Mouse (Mus musculus) small intestine, adult 2 months (tissue): Measurements from ENCODE around the gene Mkrn3. TPM values are rescaled to one million over a fixed set of nuclear protein-coding genes. Genes with fewer than 3 reads are reported as not detected.

Experiments used
- H3K27ac ChIP-seq: fragments of 200-500 bp; 2 replicates; pipeline ENCODE4 v1.5.1; 2012; ENCODE audit warnings: low read depth, low read length, control low read depth, inconsistent platforms; ENCODE audit not compliant: insufficient read depth
- H3K27me3 ChIP-seq: fragments of 200-500 bp; 2 replicates; pipeline ENCODE4 v1.6.1; 2012; ENCODE audit warnings: mild to moderate bottlenecking, moderate library complexity, low read length, inconsistent platforms; ENCODE audit not compliant: control insufficient read depth, insufficient read depth
- H3K36me3 ChIP-seq: fragments of 200-500 bp; 2 replicates; pipeline ENCODE4 v1.6.1; 2012; ENCODE audit warnings: mild to moderate bottlenecking, low read length, control low read depth, inconsistent platforms; ENCODE audit not compliant: control insufficient read depth, insufficient read depth
- H3K4me1 ChIP-seq: fragments of 200-500 bp; 2 replicates; pipeline ENCODE4 v1.6.1; 2012; ENCODE audit warnings: low read length, inconsistent platforms, mixed read lengths; ENCODE audit not compliant: control insufficient read depth, insufficient read depth, insufficient read length
- H3K4me3 ChIP-seq: fragments of 200-500 bp; 2 replicates; pipeline ENCODE4 v1.5.1; 2012; ENCODE audit warnings: low read depth, mild to moderate bottlenecking, control low read depth, inconsistent platforms, low read length, moderate library complexity
- CTCF ChIP-seq: fragments of 200-500 bp; IDR thresholded peaks from 2 replicates; pipeline ENCODE4 v1.5.1; 2012; ENCODE audit warnings: low read depth, mild to moderate bottlenecking, control low read depth, inconsistent platforms, low read length, moderate library complexity, mixed read lengths; ENCODE audit not compliant: insufficient replicate concordance, insufficient read length; ENCODE audit errors: extremely low read depth
- POLR2A ChIP-seq: fragments of 200-500 bp; IDR thresholded peaks from 2 replicates; pipeline ENCODE4 v1.6.1; 2012; ENCODE audit warnings: low read depth, mild to moderate bottlenecking, control low read depth, inconsistent platforms, low read length, moderate library complexity
- WGBS: fragments of 180-500 bp; shearing (Covaris S2); methylation state at CpG from one replicate; pipeline ENCODE4 v1.1.7; 2018; 5-methylcytosine and 5-hydroxymethylcytosine counted together
- polyA plus RNA-seq: library from polyadenylated mRNA; depleted of rRNA; stranded (reverse); fragments of >200 nt; gene quantifications from 2 replicates; pipeline ENCODE4 v1.2.3, GENCODE M21; 2012; rRNA removed

Mkrn3 gene
- 0.06 and 0.24 TPM in 2 replicates for polyA plus RNA-seq

DNA sequence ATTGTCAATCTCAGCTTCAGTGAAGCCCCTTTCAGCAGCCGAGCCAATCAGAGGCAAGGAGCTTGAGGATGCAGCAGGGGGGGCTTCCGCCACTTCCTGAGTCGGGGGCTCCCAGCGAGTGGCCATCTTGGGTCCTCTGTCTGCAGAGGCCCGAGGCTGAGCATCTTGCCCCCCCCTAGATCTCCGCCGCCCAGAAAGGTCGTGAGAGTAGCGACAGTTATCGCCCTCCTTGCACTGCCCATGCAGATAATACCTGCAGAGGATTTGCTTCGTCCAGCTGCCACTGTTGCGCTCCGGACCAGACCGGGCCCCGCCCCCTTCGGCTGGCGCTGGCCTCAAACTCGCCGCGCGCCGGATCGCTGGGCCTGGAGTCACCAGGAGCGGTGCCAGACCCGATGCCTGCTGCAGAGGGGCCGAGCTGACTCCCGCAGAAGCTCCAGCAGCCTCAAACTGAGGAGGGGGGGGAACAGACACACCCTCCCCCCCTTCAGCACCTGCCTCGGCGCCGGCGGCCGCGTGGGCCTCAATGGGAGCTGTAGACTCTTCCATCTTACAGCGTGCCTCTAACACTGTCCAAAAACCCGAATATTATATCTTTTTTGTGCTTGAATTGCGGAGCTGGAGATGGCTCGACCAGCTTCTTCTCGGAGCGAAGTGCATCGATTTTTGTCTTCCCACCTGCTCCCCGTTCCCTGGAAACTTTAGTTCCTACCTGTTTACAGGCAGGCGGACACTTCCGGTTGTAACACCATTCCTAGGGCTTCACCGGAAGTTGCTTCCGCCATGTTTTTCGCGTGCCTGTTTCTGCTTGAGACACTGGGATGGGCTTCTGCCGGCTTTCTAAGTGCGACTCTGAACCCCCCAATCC lies at the start of gene Mkrn3:
Gene Mkrn3, minus strand, starts transcription at position 647 of the 868 bp plus-strand sequence.
- TF ChIP-seq CTCF (no peak), POLR2A (no peak; the same call in 1 of the 2 replicates)
- peak within 1 kb of the TSS; percentile 69 for H3K4me3 ChIP-seq
- no peaks in the 10 kb centered on the region for H3K36me3 ChIP-seq
- H3K27ac ChIP-seq = no peak within 1 kb of the TSS
- no peaks in the 10 kb centered on the region for H3K27me3 ChIP-seq
- 34% methylated on average over 49 of the region's 49 CpGs for WGBS
- no peaks in the 10 kb centered on the region; the same call in 1 of the 2 replicates for H3K4me1 ChIP-seq

- 21% methylated on average over 82 of the region's 82 CpGs for WGBS
- Histone ChIP-seq H3K4me3 (peak within 1 kb of the TSS; percentile 56), H3K4me1 (no peaks in the 10 kb centered on the region), H3K36me3 (no peaks in the 10 kb centered on the region), H3K27ac (no peak within 1 kb of the TSS), H3K27me3 (no peaks in the 10 kb centered on the region)
- no peak for TF ChIP-seq POLR2A
- TF ChIP-seq CTCF = no peak
These were observed 44.2 kb upstream of the Mkrn3 start, which contains the start of gene Peg12 for GRCm38 (mm10) chr7:62463878-62464755. Gene Peg12 (minus strand): TSS chr7:62464510.

GRCm38 (mm10) chr7:62463007-62463877 lies 43.3 kb upstream of the Mkrn3 start:
- H3K36me3 ChIP-seq = no peaks in the 10 kb centered on the region
- peak overlapping the region; percentile 56 for H3K4me3 ChIP-seq
- H3K27ac ChIP-seq = no peak overlapping the region
- 35% methylated on average over 55 of the region's 55 CpGs for WGBS
- TF ChIP-seq CTCF (no peak), POLR2A (no peak)
- H3K27me3 ChIP-seq = no peaks in the 10 kb centered on the region
- H3K4me1 ChIP-seq = no peaks in the 10 kb centered on the region

DNA sequence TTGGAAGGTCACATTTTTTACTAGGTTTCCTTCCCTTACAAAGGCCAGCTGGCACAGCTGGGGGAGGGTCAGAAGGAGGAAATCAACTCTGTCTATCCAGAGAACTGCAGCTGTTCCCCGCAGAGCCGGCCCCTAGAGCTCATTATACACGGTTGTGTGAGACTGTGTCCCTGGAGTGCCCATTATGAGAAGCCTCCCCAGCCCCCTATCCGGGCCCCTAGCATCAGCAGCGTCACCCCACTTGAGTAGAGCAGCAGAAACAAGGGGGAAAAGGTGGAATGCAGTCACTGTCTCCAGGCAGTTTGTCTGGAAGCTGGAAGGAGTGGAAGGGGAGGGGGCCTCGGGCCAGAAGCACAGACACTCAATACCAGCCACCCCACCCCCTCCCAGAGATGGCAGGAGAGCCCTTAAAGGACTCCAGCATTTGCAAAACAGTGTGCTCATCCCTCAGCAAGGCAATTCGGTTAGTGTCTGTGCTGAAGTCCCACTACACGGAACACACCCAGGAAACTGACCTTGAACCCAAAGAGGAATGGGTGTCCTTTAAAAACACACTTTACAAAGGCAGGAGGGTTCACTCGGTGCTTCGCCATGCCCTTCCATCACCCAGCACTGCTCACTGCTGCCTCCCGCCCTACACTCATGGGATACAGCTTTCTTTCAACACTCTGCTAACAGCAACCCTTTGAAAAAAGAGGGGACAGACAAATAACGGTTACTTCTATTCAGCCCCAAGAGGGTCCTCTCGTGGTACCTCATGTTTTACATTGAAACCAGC lies 42.5 kb upstream of the Mkrn3 start:
- no peaks in the 10 kb centered on the region for H3K36me3 ChIP-seq
- H3K4me1 ChIP-seq = no peaks in the 10 kb centered on the region
- H3K27ac ChIP-seq = no peak overlapping the region
- no peak for TF ChIP-seq CTCF
- TF ChIP-seq POLR2A = no peak
- H3K4me3 ChIP-seq = no peak overlapping the region
- 38% methylated on average over 13 of the region's 13 CpGs for WGBS
- H3K27me3 ChIP-seq = no peaks in the 10 kb centered on the region

- TF ChIP-seq CTCF (no peak), POLR2A (no peak)
- Histone ChIP-seq H3K36me3 (no peaks in the 10 kb centered on the region), H3K27ac (no peak overlapping the region), H3K4me3 (no peak overlapping the region), H3K27me3 (no peaks in the 10 kb centered on the region), H3K4me1 (no peaks in the 10 kb centered on the region)
- 31% methylated on average over 2 of the region's 2 CpGs for whole genome bisulfite sequencing
These were observed 32.4 kb upstream of the Mkrn3 start for GRCm38 (mm10) chr7:62452353-62452752.
